Mouse (Mus musculus) gastrocnemius, adult 8-10 months (tissue): ENCODE results near the gene Tcf12. TPM values are rescaled to one million over a fixed set of nuclear protein-coding genes. Genes with fewer than 3 reads are reported as not detected.

Experiments
- DNase-seq, 2 experiments: peaks; one replicate each; pipeline ENCODE4 v3.0.0; 2022; ENCODE audit warnings: low spot score in 2 of 2
- total RNA-seq, 4 experiments: library from RNA; stranded (reverse); gene quantifications; 2 replicates each; pipeline ENCODE4 v1.2.4; 2022

The Tcf12 gene
- total RNA-seq, 4 experiments from 2014 or later: 16.6 to 26.1 (median 23.5) TPM

DNA sequence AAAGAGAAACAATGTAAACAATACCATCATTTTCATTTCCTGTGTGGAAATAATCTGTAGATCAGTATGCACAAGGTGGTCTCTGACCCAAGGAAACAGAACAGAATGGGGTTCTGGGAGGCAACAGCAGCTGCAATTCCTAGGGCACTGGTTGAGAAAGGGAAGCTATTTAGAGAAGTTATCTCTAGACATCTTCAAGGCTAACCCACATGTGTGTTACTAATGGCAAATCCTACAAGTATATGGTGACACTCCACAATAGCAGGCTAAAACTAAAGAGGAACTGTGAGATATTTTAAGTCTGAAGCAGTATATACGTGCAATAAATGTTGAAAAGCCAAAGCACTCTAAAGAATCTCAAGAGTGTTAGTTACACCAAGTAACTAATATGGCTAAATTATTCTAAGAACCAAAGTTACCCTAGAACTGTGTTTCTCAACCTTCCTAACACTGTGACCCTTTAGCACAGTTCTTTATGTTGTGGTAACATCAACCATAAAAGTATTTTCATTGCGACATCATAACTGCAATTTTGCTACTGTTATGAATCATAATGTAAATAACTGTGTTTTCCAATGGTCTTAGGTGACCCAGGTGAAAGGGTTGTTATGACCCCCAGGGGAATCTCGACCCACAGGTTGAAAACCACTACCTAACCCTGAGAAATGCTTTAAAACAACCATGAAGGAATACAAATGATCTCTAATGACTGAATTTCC is 22.6 kb downstream of the Tcf12 start:
- no peak for DNase-seq

DNA sequence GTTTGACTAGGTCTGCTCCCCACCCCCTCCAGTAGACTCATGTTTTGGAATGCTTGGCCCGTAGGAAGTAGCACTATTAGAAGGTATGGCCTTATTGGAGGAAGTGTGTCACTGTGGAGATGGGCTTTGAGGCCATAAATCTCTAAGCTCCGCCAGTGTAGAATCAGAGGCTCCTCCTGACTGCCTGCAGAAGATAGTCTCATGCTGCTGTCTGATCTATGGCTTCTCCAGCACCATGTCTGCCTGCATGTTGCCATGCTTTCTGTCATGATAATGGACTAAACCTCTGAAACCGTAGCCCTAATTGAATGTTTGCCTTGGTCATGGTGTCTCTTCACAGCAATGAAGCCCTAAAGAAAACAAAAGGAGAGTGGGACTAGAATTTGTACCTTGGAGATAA is 26.7 kb downstream of the Tcf12 start:
- no peak for DNase-seq

DNA sequence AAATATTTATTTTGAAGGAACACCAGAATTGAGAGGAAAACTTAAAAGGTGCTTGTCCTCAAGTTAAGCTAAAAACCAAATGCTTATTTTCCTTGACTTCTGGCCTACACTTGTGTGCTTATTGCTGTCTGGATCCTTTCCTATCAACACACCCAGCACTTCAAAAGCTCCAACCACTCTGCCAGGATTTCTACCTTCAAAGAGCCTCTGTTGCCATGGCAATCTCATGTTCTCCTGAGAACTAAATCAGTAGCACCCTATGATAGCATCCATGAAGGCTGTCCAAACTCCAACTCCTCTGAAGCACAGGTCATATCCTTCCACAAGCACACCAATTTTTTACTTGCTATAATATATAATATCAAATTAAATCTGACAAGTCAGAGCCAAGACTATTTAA is 27.5 kb downstream of the Tcf12 start:
- DNase-seq: no peak

DNA sequence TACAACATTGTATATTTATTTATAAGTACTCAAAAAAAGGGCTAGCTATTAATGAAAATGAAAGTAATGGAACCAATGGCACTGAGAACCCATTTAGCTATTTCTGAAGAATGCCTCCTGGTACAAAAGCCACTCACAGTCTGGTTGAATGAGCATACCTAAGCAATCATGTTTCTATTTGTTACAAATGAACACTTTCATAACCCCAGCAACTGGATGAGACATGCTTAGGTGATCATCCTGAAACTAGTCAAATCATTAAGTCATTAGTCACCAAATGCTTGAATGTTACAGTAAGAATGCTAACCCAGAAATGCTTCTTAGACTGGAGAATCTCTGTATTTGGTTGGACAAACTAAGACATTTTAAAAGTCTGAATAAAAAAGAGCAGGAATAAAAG is 35.5 kb downstream of the Tcf12 start:
- DNase-seq: no peak

DNA sequence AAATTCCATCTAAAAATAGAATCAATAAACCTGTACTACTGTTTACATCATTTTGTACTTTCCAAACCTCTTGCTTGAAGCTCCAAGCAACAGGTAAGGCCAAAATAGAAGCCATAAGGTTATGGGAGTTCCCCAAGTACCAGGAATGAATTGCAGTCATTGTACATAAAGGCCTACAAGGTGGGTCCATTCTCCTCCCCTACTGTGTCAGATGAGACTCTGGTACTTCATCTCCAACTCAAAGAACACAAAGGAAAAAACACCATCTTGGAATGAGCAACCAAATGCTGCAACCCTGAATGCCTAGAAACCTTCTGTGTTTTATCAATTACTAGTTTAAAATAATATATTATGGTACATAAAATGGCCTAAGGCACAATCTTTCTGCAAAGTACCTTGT is 45.5 kb downstream of the Tcf12 start:
- DNase-seq: no peak

DNA sequence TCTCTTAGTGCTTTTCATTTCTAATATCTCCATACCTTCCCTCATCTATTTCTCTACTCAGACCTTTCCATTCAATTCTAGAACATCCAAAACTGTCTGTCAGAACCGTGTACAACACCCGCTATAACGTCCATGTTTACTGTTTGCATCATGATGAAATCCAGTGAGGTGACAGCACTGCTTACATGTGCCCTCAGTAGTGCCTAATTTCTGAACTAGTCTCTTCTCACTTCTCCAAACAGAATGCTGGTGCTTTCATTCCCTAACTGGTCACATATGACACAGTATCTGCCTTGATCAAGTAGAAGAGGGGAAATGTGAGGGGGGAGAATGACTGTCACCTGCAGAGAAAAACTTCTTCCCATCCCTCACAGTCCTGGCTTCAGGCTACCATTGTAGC is 58.5 kb downstream of the Tcf12 start:
- no peak for DNase-seq

DNA sequence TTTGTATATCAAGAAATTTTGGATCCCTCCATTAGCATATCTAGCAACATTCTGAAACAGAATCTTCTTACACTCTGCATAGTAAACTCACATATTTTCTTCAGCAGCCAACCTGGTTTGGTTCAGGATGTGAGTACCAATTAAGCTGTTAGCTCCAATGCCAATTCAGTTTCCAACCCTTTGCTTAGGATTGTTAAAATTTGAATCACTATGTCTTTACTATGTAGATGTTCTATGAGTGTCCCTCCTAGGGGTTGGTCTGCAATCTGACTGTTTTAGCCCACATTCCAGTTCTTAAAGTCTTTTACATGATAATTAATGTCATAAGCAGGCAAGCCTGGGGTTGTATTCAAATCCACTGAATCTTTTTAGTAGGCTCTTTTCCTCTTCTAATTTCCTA is 71.5 kb downstream of the Tcf12 start:
- DNase-seq: no peak

DNA sequence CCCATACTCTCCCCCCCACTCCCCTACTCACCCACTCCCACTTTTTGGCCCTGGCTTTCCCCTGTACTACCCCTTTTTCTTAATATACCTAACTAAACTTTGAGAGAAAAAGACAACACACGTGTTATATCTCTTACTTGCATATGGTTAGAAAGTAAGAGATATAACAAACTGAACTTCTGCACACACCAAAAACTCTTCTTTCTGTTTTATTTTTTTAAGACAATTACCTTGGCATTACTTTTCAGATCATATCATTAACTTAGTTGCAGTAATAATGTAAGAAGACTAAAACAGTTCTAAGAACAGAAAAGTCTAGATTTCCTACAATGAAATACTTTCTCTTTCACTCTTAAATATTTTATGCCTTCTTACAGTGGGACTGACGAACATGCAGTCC is 72.3 kb downstream of the Tcf12 start:
- no peak for DNase-seq

DNA sequence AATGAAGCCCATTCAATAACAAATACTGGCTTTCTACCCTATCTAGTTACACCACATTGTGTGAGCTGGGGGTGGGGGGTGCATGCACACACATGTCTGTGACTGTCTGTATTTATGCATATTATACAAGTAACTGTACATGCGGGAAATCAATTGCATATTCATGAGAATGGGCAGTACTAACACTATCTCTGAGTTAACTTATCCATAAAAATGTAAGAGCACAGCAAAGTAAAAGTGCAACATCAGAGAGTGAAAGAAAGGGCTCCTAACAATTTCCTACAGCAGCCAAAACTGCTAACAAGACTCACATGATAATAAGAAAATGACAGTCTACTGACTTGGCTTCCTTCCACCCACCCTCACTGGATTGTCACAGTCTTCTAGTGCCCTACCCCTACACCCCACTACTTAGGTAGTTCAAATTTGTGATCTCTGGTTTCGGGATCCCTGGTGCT is 74.6 kb downstream of the Tcf12 start:
- no peak for DNase-seq

DNA sequence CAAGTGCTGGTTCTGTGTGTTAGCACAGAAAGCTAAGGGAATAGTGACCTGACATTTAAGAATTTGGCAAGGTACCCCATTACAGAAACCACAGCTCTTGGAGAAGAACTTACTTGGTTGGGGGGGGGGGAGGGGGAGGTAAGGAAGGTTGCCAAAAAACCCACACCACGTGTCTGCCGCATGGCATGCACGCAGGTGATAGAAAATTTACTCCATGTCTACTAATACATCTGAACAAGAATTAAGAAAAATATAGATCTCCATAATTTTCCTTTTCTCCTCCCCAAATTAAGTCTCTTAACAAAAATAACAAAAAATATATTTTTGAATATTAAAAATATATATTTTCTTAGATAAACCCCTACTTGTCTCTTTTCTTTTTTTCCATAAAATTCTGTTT is 75.4 kb downstream of the Tcf12 start:
- DNase-seq: no peak

DNA sequence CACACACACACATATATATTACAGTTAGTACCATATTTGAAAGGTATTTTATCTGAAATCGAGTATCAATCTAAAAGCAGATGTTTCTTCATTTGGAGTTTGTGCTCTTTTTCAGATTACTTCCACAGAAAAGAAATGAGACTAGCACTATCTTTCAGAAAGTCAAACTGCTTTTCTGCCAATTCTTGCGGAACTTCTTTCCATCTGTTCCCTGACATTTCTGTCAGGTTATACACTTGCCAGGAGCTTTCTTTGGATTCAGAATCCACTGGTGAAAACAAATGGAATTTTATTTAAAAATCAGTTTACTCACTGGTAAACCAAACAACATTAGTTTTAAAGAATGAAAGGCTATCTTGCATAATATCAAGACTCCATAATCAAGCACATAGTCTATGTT is 78.4 kb downstream of the Tcf12 start:
- DNase-seq: no peak

DNA sequence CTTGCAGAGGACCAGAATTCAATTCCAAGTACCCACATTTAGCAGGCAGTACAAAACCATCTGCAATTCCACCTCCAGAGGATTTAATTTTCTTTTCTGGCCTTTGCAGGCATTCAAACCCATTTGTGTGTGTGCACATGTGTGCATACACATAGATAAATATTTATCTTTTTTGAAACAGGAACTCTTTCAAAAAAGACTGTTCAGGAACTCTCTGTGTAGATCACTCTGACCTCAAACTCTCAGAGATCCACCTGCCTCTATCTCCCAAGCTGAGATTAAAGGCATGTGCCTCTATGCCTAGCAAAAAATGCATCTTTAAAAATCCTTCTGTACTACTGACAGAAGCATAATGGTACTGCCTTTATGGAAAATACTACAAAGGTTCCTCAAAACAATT is 81.4 kb downstream of the Tcf12 start:
- DNase-seq: no peak

DNA sequence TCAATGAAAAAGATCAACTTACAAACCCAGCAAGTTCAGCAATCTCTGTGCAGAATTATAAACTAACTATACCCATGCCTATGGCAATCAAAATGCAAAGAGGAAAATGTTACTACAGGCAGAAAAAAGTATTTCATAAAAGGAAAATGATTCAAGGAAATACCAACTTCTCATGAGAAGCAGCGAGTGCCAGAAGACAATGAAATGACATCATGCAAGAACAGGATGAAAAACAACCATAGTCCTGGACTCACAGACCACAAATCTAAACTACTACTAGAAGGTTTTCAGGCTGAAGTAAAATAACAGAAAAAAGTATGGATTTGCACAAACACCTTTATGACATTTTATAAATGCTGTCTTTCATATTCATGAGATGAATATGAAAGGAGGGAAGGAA is 82.1 kb downstream of the Tcf12 start:
- DNase-seq: no peak

DNA sequence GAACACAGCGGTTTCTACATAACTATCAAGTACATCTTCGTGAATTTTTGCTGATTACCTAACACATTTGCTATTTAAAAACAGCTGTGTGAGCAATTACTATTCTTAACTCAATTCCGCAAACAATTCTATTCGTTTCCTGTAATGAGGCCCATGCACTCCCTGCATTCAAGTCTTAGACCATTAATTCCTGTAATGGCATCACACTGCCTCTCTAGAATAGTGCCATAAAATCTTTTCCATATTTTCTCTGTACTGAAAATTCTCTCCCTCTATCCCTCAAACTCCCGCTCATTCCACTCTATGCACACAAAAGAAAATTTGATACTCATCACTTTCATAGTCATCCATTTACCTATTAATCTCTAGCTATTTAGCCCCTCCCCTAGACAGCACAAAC is 88.4 kb downstream of the Tcf12 start:
- no peak for DNase-seq

DNA sequence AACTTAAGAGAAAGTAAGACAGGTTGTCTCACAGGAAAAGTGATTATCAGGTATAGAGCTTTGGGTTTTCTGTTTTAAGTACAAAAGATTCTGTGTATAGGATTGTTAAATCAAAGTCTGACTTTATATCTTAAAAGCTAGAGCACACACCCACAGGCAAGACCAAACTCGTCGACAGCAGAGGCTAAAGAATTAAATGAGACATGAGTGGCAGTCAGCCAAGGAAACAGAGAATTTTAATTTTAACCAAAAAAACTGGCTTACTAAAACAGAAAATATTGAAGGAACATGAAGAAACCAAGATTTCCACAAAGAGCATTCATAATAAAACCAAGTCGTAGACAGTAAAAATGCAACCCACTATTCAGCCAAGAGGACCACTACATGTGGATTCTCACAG is 90.2 kb downstream of the Tcf12 start:
- DNase-seq: no peak

DNA sequence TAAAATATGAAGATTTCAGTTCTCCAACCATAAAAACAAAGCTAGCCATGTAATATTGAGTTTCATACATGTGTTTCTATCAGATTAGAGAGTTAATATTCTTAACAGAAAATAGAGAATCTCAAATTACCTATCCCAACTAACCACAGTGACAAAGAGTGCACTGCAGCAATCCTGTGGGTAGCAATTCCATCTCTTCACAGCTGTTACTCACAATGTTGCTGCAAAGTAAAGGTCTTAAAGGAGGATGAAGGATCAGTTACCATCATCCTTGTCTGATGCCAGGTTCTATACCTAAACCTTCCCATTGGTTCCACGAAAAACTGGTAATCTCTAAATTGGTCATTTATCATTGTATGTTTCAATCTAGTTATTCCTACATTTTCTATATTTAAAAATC is 95.7 kb downstream of the Tcf12 start:
- no peak for DNase-seq

DNA sequence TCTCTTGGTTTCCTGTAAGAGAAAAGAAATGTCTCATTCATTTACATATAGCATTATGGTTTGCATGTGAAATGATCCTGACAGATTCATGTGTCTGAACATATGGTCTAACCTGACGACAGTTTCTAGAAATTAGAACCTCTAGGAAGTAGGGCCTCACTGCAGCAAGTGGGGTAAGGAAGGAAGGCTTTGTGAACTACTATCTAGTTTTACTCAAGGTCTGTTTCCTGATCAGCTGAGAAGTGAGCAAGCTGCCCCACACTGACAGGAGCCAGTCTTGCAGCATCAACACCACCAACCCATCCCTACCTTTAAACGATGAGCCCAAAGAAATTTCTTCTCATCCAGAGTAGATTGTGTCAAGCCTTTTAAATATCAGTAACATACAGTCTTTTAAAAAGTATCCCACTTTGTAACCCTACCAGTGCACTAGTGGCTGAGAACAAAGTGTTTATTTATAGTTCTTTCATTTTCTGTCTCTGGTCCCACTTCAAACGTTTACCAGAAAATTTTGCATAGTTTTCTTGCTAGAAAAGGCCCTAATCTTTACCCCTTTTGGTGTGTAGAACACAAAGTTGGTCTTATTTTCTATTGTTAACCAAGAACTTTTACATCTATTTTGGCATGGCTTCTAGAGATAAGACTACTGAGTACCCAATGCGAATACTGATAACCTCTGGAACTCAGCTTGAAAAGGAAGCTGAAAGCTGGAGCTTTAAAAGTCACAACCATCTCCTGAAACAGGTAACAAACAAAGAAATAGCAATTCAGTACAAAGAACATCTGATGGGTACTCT is 96.9 kb downstream of the Tcf12 start:
- no peak for DNase-seq

DNA sequence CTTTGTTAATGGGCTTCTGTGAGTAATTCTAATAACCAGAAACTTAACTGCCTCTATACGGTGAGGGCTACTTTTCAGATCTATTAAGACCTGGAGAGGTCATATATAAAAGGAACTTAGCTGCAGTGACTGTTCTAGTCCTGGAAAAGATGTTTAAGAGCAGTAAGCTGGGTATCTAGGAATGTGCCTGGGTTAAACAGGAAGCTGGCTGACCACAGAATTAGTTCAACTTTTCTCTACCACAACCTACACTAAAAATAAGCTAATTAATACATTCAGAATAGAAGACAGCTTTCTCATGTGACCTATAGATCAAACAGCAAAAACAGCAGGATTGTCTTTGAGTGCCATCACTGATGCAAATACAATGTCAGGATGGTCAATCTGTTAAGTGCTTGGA is 98.1 kb downstream of the Tcf12 start:
- DNase-seq: no peak

DNA sequence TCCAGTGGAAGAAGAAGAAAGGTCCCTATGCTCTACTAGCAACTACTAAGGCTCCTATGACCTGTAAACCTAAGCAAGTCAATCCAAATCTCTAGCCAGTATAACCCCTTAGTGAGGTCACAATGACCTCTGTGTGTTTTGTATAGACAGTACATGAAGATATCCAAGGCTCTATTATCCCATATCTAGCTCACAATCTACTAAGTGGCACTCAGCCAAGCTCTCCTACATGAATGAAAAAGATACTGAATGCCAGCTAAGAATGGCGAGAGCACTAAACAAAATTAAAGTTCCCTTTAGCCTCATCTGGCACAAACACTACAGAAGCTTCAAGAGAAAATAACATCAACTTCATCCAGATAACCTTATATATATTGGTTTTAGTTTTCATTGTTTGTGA is 103.0 kb downstream of the Tcf12 start:
- DNase-seq: no peak

DNA sequence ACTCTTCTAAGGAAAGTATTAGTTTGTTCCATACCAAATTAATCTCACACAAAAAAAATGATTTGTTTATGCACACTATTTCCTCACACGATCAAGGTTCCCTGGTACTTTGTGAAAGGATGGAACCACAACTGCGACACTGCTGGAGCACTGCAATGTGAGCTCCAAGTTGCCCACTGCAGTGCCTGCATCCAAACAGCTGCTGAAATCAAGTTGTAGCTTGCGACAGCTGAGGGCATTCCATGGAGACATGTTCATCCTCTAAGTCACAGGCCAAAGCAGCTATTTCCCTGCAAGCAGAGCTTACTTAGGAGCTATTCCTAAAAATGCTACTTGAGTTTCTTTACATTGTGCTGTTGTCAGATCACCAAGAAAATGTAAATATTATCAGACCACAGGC is 120.5 kb downstream of the Tcf12 start:
- no peak for DNase-seq

DNA sequence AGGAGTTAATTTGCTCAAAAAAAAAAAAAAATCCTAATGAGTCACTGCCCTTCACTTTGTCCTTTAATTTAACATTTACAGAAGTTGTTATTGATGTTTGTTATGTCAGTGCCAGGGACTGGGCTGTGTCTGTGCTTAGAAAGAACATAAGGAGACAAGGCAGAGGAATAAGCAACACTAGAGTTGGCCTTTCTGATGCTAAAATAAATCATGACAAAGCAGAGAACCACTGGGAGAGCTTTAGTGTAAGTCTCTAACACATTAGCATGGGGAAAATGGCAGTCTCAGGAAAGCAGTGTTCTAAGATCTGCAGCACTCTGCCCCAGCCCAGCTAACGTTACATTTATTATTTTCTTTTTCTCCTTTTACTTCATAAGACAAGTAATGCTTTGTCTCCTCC is 121.3 kb downstream of the Tcf12 start:
- DNase-seq: no peak

DNA sequence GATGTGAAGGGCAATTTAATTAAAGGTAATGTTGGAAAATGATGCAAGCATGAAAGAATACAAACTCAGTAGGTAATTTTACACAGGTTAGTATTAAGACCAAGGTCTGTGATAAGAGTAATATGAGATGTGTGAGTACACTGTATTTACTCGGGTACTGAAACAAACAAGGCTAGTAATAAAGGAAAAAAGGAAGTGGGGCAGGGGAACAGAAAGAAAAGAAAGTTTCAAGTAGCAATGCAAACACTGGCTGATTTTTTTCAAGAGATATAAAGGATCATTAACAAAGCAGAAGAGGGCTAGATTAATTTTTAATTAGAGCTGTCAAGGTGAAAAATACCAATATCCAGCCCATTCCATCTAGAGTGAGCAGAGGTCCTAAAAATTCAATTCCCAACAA is 122.0 kb downstream of the Tcf12 start:
- DNase-seq: no peak

DNA sequence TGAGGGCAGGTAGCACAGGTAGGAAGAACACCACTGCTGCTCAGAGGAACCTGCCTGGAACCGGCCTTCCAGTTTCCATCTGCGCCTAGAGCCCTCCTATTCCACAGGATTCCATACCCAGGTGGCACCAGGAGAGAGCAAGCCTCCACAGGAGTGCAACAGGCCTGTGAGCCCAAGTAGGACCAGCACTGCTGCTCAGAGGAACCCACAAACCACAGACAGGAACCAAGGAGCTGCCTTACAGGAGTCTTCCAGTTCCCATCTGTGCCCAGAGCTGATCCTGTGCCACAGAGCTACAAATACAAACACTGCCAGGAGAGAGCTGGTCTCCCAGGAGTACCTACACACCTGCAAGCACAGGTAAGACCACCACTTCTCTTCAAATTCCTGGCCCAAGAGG is 125.0 kb downstream of the Tcf12 start:
- DNase-seq: no peak
